1 mouse cellular context compared by ENCODE assay signal in the genomic region with DNA sequence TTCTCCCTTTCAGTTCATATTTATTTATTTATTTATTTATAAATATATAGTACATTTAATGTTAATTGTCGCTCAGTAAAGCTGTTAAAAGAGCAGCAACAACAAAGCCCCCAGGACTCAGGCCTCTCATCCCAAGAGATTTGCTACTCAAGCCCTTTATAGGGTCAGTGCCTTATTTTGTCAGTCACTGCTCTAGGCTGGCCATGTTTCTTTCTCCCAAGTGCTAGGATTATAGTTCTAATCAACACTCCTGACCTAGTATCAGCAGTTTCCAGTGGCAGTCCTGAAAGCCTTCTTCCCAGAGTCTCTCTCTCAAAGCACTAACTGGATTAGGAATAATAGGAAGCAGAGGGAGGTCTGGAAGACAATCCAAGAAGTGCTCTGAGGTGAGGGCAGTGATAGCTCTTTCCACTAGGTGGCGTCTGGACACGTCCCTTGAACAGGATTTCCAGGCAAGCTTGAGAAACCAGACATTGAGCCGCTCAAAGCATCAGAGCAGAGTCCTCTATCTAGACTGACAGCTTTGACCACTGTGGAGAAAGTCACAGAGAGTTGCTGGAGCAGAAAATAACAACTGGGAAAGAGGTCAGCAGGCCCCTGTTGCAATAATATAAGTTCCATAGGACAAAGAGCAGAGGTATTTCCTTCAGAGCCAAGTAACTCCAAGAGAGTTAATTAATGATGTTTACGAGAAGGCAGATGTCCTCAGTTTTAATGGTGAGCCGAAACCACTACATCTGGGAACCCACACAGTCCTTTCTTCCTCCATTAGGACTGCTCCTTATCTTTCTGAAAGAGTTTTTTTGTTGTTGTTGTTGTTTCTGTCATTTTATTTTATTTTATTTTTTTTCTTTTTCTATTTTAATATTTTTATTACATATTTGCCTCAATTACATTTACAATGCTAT.
TF ChIP-seq lines count a peak whose summit lies in the region.

No protein-coding gene starts in this region.

TF ChIP-seq in CH12.LX, 34 proteins besides CTCF, POLR2A, EP300 and RAD21 (continued from another document):
- TF ChIP-seq ZMIZ1 (IDR thresholded peaks at IDR 0.05; ENCODE audit: low read depth, low read length) (no peak), HCFC1 (IDR thresholded peaks at IDR 0.05; ENCODE audit: low read depth, low read length) (no peak), NELFE (IDR thresholded peaks at IDR 0.05; ENCODE audit: low read depth, low read length) (no peak), MEF2A (IDR thresholded peaks at IDR 0.05; ENCODE audit: borderline replicate concordance, low read depth, low read length) (no peak), JUND (conservative IDR thresholded peaks at IDR 0.05; ENCODE audit: low read depth, low read length) (no peak), NRF1 (IDR thresholded peaks at IDR 0.05; ENCODE audit: low read depth, low read length) (no peak), ETS1 (conservative IDR thresholded peaks at IDR 0.05; ENCODE audit: low read depth, low read length) (no peak), MAFK (IDR thresholded peaks at IDR 0.05; ENCODE audit: insufficient replicate concordance, low read length) (no peak), BHLHE40 (IDR thresholded peaks at IDR 0.05; ENCODE audit: low read depth, low read length) (no peak), ZC3H11A (IDR thresholded peaks at IDR 0.05; ENCODE audit: low read depth, low read length) (0 out of 2 replicates have a peak, but pooled peaks have one; percentile 6), POLR2AphosphoS2 (IDR thresholded peaks at IDR 0.05; ENCODE audit: low read depth, low read length) (no peak), SMC3 (IDR thresholded peaks at IDR 0.05; ENCODE audit: low read depth, low read length) (peak; percentile 69), MAZ (IDR thresholded peaks at IDR 0.05; ENCODE audit: low read depth, low read length) (no peak), CHD2 (IDR thresholded peaks at IDR 0.05; ENCODE audit: low read length) (no peak), ZKSCAN1 (IDR thresholded peaks at IDR 0.05; ENCODE audit: borderline replicate concordance, low read depth, low read length) (no peak)
